Mouse (Mus musculus) cerebellum, adult 2 months (tissue): Measurements from ENCODE around the gene Flnb. TPM values are rescaled to one million over a fixed set of nuclear protein-coding genes. Genes with fewer than 3 reads are reported as not detected.

ENCODE experiments used
- DNase-seq, 2 experiments: peaks; one replicate each; pipeline ENCODE4 v3.0.0; 2021
- H3K27ac ChIP-seq: fragments of 200-500 bp; 2 replicates; pipeline ENCODE4 v1.5.1; 2012; ENCODE audit warnings: low read length, control low read depth, inconsistent platforms; ENCODE audit not compliant: insufficient read depth
- H3K27me3 ChIP-seq: fragments of 200-500 bp; 2 replicates; pipeline ENCODE4 v1.6.1; 2012; ENCODE audit warnings: inconsistent platforms, mild to moderate bottlenecking, low read length, moderate library complexity; ENCODE audit not compliant: control insufficient read depth, insufficient read depth
- H3K4me1 ChIP-seq: fragments of 200-500 bp; 2 replicates; pipeline ENCODE4 v1.6.1; 2011; ENCODE audit warnings: low read length; ENCODE audit not compliant: control insufficient read depth, insufficient read depth
- H3K4me3 ChIP-seq: fragments of 200-500 bp; replicated peaks from 2 replicates; pipeline ENCODE3; 2011; ENCODE audit warnings: mild to moderate bottlenecking, low read depth, low read length, control low read depth; ENCODE audit not compliant: insufficient read depth
- CTCF ChIP-seq: fragments of 200-500 bp; IDR thresholded peaks from 2 replicates; pipeline ENCODE4 v1.5.1; 2011; ENCODE audit warnings: low read depth, mild to moderate bottlenecking, control low read depth, low read length, moderate library complexity, borderline replicate concordance; ENCODE audit not compliant: insufficient read depth
- POLR2A ChIP-seq: fragments of 200-500 bp; IDR thresholded peaks from 2 replicates; pipeline ENCODE4 v1.6.1; 2011; ENCODE audit warnings: low read length, control low read depth, borderline replicate concordance; ENCODE audit not compliant: insufficient read depth
- WGBS: fragments of 180-500 bp; shearing (Covaris S2); methylation state at CpG from one replicate; pipeline ENCODE4 v1.1.7; 2018; 5-methylcytosine and 5-hydroxymethylcytosine counted together
- polyA plus RNA-seq: library from polyadenylated mRNA; depleted of rRNA; stranded (reverse); fragments of >200 nt; gene quantifications from 2 replicates; pipeline ENCODE4 v1.2.3, GENCODE M21; 2012

Gene Flnb
- polyA plus RNA-seq, 1 experiment = 33.0 TPM

DNA sequence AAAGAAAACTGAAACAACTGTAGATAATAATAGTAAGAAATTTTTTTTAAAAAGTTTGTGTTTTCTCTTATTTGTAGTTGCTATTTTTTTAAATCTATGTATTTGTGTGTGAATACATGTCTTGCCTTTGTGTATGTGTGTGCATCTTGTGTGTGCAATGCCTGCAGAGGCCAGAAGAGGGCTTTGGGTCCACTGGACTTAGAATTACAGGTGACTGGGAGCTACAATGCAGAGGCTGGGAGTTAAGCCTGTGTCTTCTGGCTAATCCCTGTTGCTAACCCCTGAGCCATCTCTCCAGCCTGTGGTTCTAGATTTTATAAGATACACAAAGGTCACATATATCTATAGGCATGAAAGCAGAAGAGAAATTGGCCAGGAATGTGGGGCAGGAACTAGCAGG, 17.1 kb upstream of the Flnb start:
- DNase-seq = no peak
- no peak for TF ChIP-seq POLR2A
- TF ChIP-seq CTCF = no peak
- no peak overlapping the region for H3K4me3 ChIP-seq
- no peak overlapping the region for H3K27ac ChIP-seq
- H3K27me3 ChIP-seq = no peaks in the 10 kb centered on the region; the same call in 1 of the 2 replicates
- H3K4me1 ChIP-seq = peaks cover 13% of the 10 kb centered on the region

DNA sequence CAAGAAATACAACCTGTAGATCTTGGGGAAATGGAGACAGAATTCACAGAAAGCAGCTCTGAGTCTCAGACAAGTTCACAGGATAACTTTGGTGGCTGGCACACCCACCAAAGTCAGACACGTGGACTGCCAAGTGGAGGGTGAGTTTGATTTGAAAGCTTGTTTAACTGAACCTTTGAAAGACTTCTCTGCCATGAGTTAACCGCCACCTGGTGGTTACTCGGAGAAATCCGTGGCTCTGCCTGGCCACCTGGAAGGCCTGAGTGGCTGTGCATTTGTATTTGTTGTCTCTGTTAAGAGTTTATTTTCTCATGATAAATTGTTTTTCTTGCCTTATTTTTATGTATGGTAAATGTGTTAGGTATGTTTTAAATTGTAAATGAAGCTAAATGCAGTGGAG, 15.9 kb upstream of the Flnb start:
- TF ChIP-seq CTCF (peak; percentile 72; the same call in 1 of the 2 replicates), POLR2A (no peak)
- peak; percentile 58 to 63 for DNase-seq
- 20% methylated on average over 4 of the region's 4 CpGs for WGBS
- peaks cover 16% of the 10 kb centered on the region for H3K4me1 ChIP-seq
- no peak overlapping the region for H3K4me3 ChIP-seq
- H3K27me3 ChIP-seq = no peaks in the 10 kb centered on the region; the same call in 1 of the 2 replicates
- no peak overlapping the region for H3K27ac ChIP-seq

DNA sequence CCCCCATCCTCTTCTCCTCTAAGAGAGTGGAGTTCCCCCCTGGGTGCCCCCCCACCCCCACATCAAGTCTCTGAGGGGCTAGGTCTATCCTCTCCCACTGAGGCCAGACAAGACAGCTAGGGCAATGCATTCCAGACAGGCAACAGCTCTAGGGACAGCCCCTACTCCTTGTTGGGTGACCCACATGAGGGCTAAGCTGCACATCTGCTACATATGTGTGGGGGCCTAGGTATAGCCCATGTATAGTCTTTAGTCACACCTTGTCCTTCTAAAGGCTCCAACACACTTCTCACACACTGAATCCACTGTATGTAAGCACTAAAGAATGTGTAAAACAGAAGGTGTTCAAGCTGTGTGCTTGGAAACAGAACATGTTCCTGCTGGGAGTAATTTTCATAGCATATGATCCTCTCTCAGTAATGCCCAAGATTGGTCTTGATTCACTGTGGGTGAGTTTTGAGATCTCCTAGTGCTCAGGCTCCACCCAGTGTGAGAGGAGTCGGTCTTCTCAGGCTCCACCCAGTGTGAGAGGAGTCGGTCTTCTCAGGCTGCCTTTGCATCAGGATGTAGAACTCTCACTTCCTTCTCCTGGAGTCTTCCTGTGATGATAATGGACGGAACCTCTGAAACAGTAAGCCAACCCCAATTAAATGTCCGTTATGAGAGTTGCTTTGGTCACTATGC, 13.7 kb upstream of the Flnb start:
- peak; percentile 61 to 88 for DNase-seq
- Histone ChIP-seq H3K4me1 (peaks cover 16% of the 10 kb centered on the region), H3K27me3 (no peaks in the 10 kb centered on the region), H3K27ac (no peak overlapping the region), H3K4me3 (no peak overlapping the region)
- WGBS = 9% methylated on average over 4 of the region's 4 CpGs
- TF ChIP-seq POLR2A = no peak
- TF ChIP-seq CTCF = no peak

DNA sequence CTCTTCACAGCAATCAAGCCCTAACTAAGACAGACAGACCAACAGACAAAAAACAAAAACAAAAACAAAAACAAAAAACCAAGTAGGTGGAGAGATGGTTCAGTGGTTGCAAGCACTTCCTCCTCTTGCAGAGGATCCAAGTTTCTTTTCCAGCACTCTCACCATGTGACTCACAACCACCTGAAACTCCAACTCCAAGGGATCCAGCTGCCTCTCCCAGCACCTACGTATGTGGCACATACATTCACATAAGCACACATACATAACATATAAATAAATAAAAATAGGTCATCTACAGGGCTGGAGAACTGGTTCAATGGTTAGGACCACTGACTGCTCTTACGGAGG, 13.2 kb upstream of the Flnb start:
- no peak for TF ChIP-seq CTCF
- no peak for TF ChIP-seq POLR2A

DNA sequence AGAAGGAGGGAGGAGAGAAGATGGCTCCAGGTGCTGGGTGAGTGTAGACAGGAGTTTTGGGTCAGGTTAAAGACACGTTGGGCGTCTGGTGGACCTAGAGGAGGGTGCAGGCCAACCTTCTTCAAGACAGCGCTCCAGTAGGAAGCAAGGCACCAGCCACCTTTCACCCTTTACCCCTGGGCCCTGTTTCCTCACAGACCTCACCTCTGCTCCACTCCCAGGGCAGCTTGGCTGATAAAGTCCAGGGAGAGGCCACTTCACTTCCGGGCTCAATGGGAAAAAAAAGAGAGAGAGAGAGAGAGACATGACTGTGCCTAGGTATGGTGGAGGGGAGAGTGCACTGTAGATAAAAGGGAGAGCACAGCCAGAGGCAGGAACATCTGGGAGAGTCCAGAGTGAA, 10.0 kb upstream of the Flnb start:
- H3K4me1 ChIP-seq = peaks cover 16% of the 10 kb centered on the region
- DNase-seq = no peak
- H3K27ac ChIP-seq = no peak overlapping the region
- no peaks in the 10 kb centered on the region for H3K27me3 ChIP-seq
- WGBS = 94% methylated on average over 4 of the region's 4 CpGs
- H3K4me3 ChIP-seq = no peak overlapping the region
- TF ChIP-seq CTCF = no peak
- no peak for TF ChIP-seq POLR2A

More for the DNA sequence above, 13.2 kb upstream of the Flnb start:
- peaks cover 16% of the 10 kb centered on the region for H3K4me1 ChIP-seq
- H3K4me3 ChIP-seq = no peak overlapping the region
- DNase-seq = no peak
- WGBS = 70% methylated on average over 2 of the region's 2 CpGs
- no peaks in the 10 kb centered on the region for H3K27me3 ChIP-seq
- no peak overlapping the region for H3K27ac ChIP-seq

DNA sequence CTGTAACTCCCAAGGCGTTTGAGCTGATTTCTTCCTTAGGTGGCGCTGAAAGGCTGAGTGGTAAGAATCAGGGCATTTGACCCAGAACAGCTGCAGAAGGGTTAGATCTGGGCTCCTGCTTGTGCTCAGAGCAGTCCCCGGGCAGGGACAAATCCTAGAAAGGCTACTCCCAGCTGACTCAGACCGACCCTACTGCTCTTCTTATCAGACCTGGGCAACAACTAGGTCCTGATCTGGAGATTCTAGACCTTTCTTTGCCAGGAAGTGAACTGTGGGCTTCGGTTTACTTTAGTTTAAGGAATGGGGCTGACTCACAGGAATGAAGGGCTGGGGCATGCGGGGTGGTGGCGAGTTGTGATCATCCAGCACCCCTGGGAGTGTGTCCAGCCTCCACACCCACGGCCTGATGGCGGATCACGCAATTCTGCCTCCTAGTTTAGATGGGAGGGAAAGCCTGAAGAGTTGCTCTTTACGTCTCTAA, 9.2 kb upstream of the Flnb start:
- H3K27me3 ChIP-seq = no peaks in the 10 kb centered on the region
- 79% methylated on average over 11 of the region's 11 CpGs for WGBS
- no peak overlapping the region for H3K27ac ChIP-seq
- DNase-seq = no peak
- TF ChIP-seq POLR2A (no peak), CTCF (no peak)
- H3K4me3 ChIP-seq = no peak overlapping the region
- H3K4me1 ChIP-seq = peaks cover 12% of the 10 kb centered on the region

DNA sequence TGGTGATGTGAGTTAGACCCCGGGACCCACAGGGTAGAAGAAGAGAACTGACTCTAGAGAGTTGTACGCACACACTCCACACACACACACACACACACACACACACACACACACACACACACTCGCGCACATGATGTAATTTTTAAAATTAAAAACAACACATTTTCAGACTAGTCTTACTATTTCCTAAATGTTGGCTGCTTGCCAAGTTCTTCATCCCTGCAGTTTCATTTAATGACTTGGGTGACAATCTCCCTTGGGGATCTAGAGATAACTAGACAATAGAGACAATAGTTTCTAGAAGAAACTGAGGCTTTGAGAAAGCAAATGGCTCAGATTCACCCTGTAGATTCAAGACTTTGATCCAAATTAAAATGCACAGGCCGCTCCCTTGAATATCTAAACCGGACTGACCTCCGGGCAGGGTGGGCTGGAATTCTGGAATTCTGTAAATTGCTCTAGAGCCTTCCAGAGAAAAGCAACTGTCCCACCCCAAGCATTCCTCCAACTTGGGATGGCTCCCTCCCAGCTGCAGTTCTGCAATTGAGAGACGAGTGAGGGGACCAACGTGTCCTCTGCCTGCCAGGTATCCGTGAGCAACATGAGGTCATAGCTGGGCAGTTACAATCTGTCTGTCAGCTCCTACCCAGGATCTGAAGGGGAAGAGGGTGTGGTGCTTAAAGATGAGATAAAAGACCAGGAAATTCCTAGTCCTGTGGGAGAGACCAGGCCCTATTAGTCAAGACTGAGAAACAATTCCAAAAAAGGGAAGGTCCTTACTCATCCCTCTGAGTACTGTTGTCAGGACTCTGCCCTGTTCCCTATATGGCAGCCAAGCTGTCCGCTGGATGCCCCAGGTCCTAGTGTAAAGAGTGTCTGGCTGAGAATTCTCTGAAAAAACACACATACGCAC, 8.5 kb upstream of the Flnb start:
- 89% methylated on average over 12 of the region's 12 CpGs for WGBS
- no peak overlapping the region for H3K27ac ChIP-seq
- DNase-seq = no peak
- no peaks in the 10 kb centered on the region for H3K27me3 ChIP-seq
- no peak overlapping the region for H3K4me3 ChIP-seq
- TF ChIP-seq CTCF (no peak), POLR2A (no peak)
- H3K4me1 ChIP-seq = peaks cover 6% of the 10 kb centered on the region; the same call in 1 of the 2 replicates
